Mouse (Mus musculus): ENCODE measurements around the gene Thsd7b. TPM values are rescaled to one million over a fixed set of nuclear protein-coding genes. Genes with fewer than 3 reads are reported as not detected.
"Not testable (repeated sequence)": the region's sequence is repeated elsewhere in the genome, so short reads cannot be mapped to it uniquely, and the experiment has no call there.

Gene Thsd7b
- total RNA-seq, 2 experiments from 2014 or later: 17.4 to 17.5 TPM

DNA sequence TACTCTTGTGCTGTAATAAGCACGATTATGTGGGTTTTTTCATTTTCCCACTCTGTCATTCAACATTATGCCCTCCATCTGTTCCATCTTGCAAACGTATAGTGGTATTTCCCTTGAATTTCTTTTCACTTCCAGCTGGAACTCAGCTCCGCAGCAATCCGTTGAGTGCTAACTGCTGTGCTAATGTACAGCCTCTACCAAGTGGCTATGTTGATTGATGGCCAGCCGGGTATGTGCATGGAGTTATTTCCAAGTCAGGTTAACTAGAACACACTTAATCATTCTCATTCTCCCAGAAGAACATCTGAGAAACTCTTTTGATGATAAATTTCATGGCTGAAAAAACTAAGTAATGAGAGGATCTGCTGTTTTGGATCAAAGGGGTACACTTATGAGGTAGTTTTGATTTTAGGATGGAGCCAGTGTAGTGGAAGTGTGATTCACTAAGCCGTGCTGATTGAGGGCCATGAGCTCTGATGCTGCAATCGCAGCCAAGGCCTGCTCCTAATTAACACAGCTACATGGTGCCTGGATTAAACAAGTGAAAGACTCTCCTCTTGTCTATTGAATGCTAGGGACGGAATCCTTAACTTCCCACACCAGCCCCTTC is 371.3 kb downstream of the Thsd7b start:
- no peak for DNase-seq

DNA sequence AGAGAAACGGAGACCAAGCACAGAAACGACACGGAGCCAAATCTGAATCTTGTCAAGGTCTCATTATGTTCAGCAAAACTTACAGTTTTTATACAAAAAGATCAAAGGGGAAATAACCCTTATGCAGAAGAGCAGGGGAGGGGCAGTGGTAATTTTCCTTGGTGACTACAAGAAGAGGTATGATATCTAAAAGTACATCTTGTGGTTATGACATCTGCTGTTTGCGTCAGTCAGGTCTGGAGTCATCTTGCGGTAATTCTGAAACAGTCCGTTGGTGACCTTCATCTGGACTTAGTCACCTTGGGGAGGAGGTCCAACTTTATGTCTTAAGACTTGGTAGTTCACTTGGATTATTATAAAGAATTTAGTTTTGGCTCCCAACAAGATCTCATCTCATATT is 378.3 kb downstream of the Thsd7b start:
- DNase-seq: not testable (repeated sequence)

GRCm38 (mm10) chr1:129658045-129658444 is 384.9 kb downstream of the Thsd7b start:
- no peak for DNase-seq

GRCm38 (mm10) chr1:129675878-129676277 is 402.8 kb downstream of the Thsd7b start:
- DNase-seq: no peak

DNA sequence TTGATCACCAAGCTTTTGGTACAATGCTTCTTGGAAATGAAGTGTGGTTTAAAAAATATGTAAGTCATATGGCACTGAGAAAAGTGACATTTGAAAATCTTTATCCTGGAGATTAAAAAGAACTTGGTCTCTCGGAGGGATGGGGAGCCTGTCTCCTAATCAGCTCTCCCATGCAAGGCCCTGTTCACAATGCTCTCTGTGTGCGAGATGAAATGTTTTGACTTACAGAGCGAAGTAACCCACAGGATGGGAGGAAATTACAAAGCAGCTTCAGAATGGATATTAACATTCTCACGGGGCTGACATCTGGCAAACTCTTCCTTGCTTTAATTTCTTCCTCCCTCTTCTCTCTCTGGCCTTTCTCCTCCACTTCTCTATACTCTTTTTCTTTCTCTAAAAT is 405.7 kb downstream of the Thsd7b start:
- no peak for DNase-seq

DNA sequence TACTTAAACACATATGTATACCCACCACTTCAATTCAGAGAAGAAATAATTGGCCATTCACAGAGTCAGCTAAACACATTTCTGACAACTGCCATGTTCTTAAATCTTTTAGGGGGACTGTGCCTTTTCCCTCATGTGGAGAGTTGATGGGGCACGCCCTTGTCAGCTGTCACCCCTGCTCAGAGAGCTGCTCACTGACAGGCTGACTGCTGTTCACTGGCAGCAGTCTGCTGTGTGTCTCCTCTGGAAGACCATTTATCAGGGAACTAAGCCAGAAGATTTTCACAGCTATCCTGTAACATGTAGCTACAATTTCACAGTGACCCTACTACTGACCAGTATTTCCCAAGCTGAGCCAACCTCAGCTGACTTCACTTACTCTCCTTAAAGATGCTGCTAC is 432.6 kb downstream of the Thsd7b start:
- DNase-seq: no peak

DNA sequence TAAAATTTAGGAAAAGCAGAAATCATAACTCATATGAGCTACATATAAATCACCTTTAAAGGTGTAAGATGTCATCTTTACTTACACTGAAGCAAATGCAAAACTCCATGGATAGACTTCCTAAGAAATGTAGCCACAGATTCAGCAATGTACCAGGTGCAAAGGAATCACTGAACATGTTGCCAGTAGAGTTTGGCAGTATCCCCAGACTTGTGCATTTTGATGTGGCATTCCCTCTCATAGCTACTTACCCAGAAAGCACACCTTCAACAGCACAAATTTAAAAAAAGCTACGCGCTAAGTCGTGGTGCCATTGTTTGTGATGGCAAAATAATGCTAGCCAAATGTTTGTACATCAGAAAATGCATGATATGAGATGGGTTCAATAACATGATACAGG is 439.6 kb downstream of the Thsd7b start:
- peak in 1 of 2 experiments; percentile 27 for DNase-seq

DNA sequence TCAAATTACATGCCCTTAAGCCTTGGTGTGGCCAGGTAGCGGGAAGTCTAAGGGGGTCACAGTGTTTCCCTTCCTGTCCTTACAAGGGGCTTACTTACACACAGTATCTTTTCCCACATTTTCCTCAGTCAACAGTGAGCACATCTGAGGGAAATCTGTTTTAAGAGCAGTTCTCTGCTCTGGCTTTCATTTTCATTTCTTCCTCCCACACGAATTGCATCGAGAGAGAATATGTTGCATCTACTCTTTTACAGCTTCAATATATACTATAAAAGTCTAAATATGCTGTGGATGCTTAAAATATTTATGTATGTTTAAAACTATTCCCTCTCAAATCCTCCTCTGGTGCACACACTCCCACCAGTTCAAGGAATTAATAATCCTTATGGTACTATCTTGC is 440.5 kb downstream of the Thsd7b start:
- no peak for DNase-seq

- no peak for DNase-seq
These were observed 446.5 kb downstream of the Thsd7b start for GRCm38 (mm10) chr1:129719592-129719991.

- DNase-seq: no peak
These were observed 458.9 kb downstream of the Thsd7b start for GRCm38 (mm10) chr1:129731991-129732390.

DNA sequence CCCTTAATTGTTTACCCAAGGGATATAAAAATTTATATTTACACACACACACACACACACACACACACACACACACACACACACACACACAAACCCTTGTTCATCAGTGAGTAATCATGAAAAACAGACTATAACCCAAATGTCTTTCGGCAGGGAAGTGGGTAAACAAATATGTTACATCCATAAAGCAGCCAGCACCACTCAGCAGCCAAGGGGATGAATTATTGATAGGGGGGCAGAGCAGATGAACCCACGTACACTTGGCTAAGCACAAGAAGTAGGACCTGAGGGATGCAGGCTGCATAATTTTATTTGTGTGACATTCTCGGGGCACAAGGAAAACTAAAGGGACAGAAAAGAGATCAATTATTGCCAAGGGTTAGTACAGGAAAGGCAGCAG is 474.5 kb downstream of the Thsd7b start:
- no peak for DNase-seq

- DNase-seq: no peak
These were observed 483.6 kb downstream of the Thsd7b start for GRCm38 (mm10) chr1:129756548-129757240.

GRCm38 (mm10) chr1:129759003-129759402 is 485.9 kb downstream of the Thsd7b start:
- DNase-seq: no peak

DNA sequence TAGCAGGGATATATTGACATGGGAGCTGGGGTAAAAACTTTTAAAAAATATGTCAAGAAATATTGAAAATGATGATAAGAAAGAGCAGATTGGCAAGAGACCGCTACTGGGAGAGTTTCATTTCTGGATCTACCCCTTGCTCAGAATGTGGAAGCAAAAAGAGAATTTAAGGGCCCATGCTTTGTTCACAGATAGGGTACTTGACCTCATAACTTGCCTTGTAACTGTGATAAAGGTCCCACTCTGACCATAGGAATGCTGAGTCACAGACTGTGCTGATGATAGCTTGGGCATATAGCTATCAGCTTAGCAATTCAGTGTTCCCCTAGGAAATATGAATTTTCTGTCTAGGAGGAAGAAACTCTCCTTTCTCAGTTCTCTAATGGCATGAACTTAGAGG is 488.1 kb downstream of the Thsd7b start:
- no peak for DNase-seq

GRCm38 (mm10) chr1:129764748-129765147 is 491.6 kb downstream of the Thsd7b start:
- no peak for DNase-seq

- DNase-seq: no peak
These were observed 504.0 kb downstream of the Thsd7b start for GRCm38 (mm10) chr1:129777055-129777454.

- DNase-seq: no peak
These were observed 506.4 kb downstream of the Thsd7b start for GRCm38 (mm10) chr1:129779506-129779905.

DNA sequence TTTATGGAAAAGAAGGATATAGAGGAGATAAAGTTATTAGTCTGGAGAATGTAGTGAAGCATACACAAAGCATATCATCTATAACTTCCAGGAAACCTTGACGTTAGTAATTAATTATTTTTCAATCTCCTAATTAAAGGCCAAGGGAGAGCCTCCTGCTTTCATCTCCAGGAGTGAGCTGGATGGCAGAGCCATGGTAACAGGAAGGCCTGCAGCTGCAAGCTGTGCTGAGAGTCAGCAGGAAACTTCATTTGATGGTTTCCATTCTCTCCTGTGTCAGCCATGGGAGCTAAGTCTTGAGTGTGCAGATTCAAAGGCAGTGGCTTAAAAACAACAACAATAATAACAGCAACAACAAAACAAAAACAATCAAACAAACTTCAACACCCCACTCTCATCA is 507.5 kb downstream of the Thsd7b start:
- DNase-seq: no peak

- no peak for DNase-seq
These were observed 525.4 kb downstream of the Thsd7b start for GRCm38 (mm10) chr1:129798519-129798918.

GRCm38 (mm10) chr1:129826927-129827326 is 553.8 kb downstream of the Thsd7b start:
- DNase-seq: no peak

GRCm38 (mm10) chr1:129837324-129837723 is 564.2 kb downstream of the Thsd7b start:
- no peak for DNase-seq

- DNase-seq: no peak
These were observed 564.7 kb downstream of the Thsd7b start for GRCm38 (mm10) chr1:129837776-129838175.

DNA sequence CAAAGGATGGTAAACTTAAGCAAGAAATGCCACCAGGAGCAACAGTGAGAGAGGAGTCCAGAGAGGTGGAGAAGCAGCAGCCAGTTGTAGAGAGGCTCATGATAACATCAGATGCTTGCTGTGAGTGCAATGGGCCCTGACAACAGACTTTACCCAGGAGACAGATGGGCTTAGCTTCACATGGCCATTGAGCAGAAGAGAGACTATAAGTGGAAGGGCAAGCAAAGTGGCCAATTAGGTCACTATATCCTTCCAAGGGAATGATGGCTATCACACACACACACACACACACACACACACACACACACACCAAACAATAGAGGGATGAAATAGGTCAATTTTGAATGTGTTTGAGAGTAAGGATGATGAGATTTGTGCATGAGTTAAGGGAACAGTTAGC is 565.4 kb downstream of the Thsd7b start:
- no peak for DNase-seq

DNA sequence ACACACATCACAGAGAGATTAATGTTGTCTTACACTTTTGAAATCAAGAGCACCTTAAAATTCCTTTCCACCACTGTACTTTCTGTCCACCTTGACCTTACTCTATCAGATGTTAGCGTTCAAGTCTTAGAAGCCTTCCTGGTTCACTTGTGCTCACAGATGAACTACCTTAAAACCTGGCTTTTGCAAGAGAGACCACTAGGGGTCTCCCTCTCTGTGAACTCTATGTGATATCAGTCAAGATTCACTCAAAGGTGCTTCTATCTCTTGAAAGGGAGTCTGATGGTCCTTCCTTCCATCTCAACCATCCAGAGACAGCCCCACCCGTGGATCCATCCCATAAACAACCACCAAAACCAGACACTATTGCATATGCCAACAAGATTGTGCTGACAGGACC is 570.3 kb downstream of the Thsd7b start:
- no peak for DNase-seq
